Mouse (Mus musculus): ENCODE data around the gene Dcdc2b. TPM values are rescaled to one million over a fixed set of nuclear protein-coding genes. Genes with fewer than 3 reads are reported as not detected.

The Dcdc2b gene
- 2.4 and 3.1 TPM in 2 replicates for polyA plus RNA-seq (2016; fragmentation: Nextera tagmentation; extraction: Ambion mirVana)

GRCm38 (mm10) chr4:129614093-129614492 lies at the start of gene Dcdc2b:
Gene Dcdc2b, minus strand, starts transcription at chr4:129614257.
- Histone ChIP-seq H3K4me2 (replicated peaks) (no peak within 1 kb of the TSS), H3K27me3 (no peaks in the 10 kb centered on the region), H3K9ac (no peak within 1 kb of the TSS), H3K27ac (no peak within 1 kb of the TSS), H3K4me1 (peaks cover 9% of the 10 kb centered on the region), H3K4me3 (no peak within 1 kb of the TSS), H3K36me3 (peaks cover 27% of the 10 kb centered on the region), H3K9me3 (replicated peaks) (no peaks in the 10 kb centered on the region)
- ATAC-seq (ENCODE audit: low FRiP score) = no peak
- 82% methylated on average over 6 of the region's 6 CpGs for WGBS

DNA sequence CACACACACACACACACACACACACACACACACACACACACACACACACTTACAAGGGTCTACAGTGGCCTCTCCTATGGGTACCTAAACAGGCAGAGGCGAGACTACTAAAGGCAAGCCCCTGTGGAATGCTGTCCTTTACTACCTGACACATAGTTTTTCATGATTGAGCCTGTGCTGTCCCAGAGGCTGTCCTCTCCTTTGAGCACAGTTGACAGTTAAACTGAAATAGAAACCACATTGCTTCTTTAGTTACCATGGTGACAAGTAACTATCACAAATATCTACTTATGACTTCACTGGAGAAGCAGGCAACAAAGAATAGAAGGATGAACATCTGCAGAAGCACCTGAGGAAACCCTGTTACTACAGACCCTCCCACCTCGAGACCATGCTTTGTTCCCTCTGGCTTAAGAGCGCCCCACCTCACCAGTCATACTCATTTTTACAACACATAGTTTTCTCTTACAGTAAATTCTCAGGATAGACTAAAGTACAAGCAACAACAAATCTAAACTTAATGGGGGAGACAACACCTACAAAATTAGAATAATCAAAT lies 48.3 kb upstream of the Dcdc2b start:
- H3K4me2 ChIP-seq (replicated peaks) = no peak overlapping the region
- no peaks in the 10 kb centered on the region for H3K4me1 ChIP-seq
- H3K27me3 ChIP-seq = no peaks in the 10 kb centered on the region
- H3K4me3 ChIP-seq = no peak overlapping the region
- no peak overlapping the region for H3K9ac ChIP-seq
- ATAC-seq (ENCODE audit: low FRiP score) = no peak
- no peak overlapping the region for H3K27ac ChIP-seq
- no peaks in the 10 kb centered on the region for H3K9me3 ChIP-seq (replicated peaks)
- H3K36me3 ChIP-seq = peaks cover 38% of the 10 kb centered on the region
- 98% methylated on average over 3 of the region's 3 CpGs for WGBS

- H3K4me1 ChIP-seq = no peaks in the 10 kb centered on the region
- H3K36me3 ChIP-seq = peaks cover 46% of the 10 kb centered on the region
- H3K27ac ChIP-seq = no peak overlapping the region
- H3K9me3 ChIP-seq (replicated peaks) = no peaks in the 10 kb centered on the region
- H3K4me2 ChIP-seq (replicated peaks) = no peak overlapping the region
- ATAC-seq (ENCODE audit: low FRiP score) = no peak
- WGBS = 93% methylated on average over 3 of the region's 3 CpGs
- no peaks in the 10 kb centered on the region for H3K27me3 ChIP-seq
- no peak overlapping the region for H3K9ac ChIP-seq
- H3K4me3 ChIP-seq = no peak overlapping the region
These were observed 47.5 kb upstream of the Dcdc2b start for GRCm38 (mm10) chr4:129661584-129661983.

GRCm38 (mm10) chr4:129654770-129655169 lies 40.7 kb upstream of the Dcdc2b start:
- peaks cover 84% of the 10 kb centered on the region for H3K36me3 ChIP-seq
- no peak overlapping the region for H3K9ac ChIP-seq
- no peaks in the 10 kb centered on the region for H3K9me3 ChIP-seq (replicated peaks)
- no peaks in the 10 kb centered on the region for H3K4me1 ChIP-seq
- H3K27ac ChIP-seq = no peak overlapping the region
- ATAC-seq (ENCODE audit: low FRiP score) = no peak
- WGBS = 93% methylated on average over 14 of the region's 14 CpGs
- H3K27me3 ChIP-seq = no peaks in the 10 kb centered on the region
- H3K4me3 ChIP-seq = no peak overlapping the region
- no peak overlapping the region for H3K4me2 ChIP-seq (replicated peaks)

- Histone ChIP-seq H3K9me3 (replicated peaks) (no peaks in the 10 kb centered on the region), H3K4me1 (no peaks in the 10 kb centered on the region), H3K4me3 (no peak overlapping the region), H3K27me3 (no peaks in the 10 kb centered on the region), H3K27ac (no peak overlapping the region), H3K4me2 (replicated peaks) (no peak overlapping the region), H3K36me3 (peaks cover 94% of the 10 kb centered on the region), H3K9ac (no peak overlapping the region)
- WGBS = 93% methylated on average over 8 of the region's 8 CpGs
- ATAC-seq (ENCODE audit: low FRiP score) = no peak
These were observed 36.3 kb upstream of the Dcdc2b start for GRCm38 (mm10) chr4:129650359-129650758.

GRCm38 (mm10) chr4:129648656-129649055 lies 34.6 kb upstream of the Dcdc2b start:
- 73% methylated on average over 1 of the region's 1 CpGs for WGBS

GRCm38 (mm10) chr4:129645204-129645603 lies 31.1 kb upstream of the Dcdc2b start:
- Histone ChIP-seq H3K36me3 (peaks cover 59% of the 10 kb centered on the region), H3K27ac (no peak overlapping the region)

More at GRCm38 (mm10) chr4:129648656-129649055, 34.6 kb upstream of the Dcdc2b start:
- no peaks in the 10 kb centered on the region for H3K27me3 ChIP-seq
- H3K9ac ChIP-seq = no peak overlapping the region
- H3K4me3 ChIP-seq = no peak overlapping the region
- H3K27ac ChIP-seq = no peak overlapping the region
- H3K9me3 ChIP-seq (replicated peaks) = no peaks in the 10 kb centered on the region
- no peak for ATAC-seq (ENCODE audit: low FRiP score)
- no peak overlapping the region for H3K4me2 ChIP-seq (replicated peaks)
- H3K4me1 ChIP-seq = no peaks in the 10 kb centered on the region
- peaks cover 89% of the 10 kb centered on the region for H3K36me3 ChIP-seq

GRCm38 (mm10) chr4:129641756-129642155 lies 27.7 kb upstream of the Dcdc2b start:
- Histone ChIP-seq H3K9me3 (replicated peaks) (no peaks in the 10 kb centered on the region), H3K4me3 (no peak overlapping the region), H3K4me1 (peaks cover 25% of the 10 kb centered on the region), H3K27ac (no peak overlapping the region), H3K9ac (no peak overlapping the region), H3K36me3 (peaks cover 52% of the 10 kb centered on the region), H3K27me3 (no peaks in the 10 kb centered on the region), H3K4me2 (replicated peaks) (peak overlapping the region; percentile 89)
- no peak for ATAC-seq (ENCODE audit: low FRiP score)
- 64% methylated on average over 5 of the region's 5 CpGs for WGBS

More at GRCm38 (mm10) chr4:129645204-129645603, 31.1 kb upstream of the Dcdc2b start:
- Histone ChIP-seq H3K4me2 (replicated peaks) (no peak overlapping the region), H3K9me3 (replicated peaks) (no peaks in the 10 kb centered on the region), H3K27me3 (no peaks in the 10 kb centered on the region), H3K4me3 (no peak overlapping the region), H3K4me1 (peaks cover 4% of the 10 kb centered on the region), H3K9ac (no peak overlapping the region)
- ATAC-seq (ENCODE audit: low FRiP score) = no peak
- 91% methylated on average over 6 of the region's 6 CpGs for WGBS

DNA sequence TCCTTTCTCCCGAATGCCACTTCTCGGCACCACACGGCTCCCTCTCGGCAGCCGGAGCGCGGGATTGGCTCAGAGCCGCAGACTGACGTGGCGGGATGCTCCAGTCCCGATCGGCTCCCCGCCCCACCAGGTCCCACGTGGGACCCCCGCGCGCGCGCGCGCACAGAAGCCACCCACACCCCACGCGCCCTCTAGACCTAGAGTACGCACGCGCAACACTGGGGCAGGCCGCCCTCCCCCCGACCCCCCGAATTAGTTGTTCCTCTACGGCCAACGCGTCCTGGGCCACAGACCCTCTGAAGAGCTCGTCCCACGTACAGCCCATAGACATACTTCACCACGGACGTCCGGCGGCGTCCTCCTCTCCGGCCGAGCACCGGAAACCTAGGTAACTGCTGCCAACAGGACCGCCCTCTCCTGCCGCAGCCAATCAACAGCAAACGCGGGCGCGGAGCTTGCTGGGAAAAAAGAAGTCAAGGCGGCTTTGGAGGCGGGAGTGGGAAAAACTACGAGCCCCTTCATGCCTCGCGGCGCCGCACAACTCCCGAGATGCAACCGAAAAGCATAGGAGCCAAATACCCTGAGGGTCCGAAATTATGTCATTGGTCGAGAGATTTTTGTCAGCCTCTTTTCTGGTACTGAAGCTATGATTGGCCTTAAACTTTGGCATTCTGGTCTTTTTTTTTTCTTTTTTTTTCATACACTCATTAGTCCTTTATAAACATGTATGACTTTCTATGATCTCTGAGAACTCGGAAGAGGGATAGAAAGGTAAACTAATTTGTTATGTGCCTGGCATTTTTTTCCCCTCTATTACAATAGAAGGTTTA lies 26.8 kb upstream of the Dcdc2b start, which contains the start of gene Txlna:
Gene Txlna (minus strand): TSS at position 428 of the 830 bp plus-strand sequence.
- Histone ChIP-seq H3K36me3 (peaks cover 52% of the 10 kb centered on the region), H3K9ac (peak within 1 kb of the TSS; percentile 90), H3K4me1 (peaks cover 25% of the 10 kb centered on the region), H3K4me3 (peak within 1 kb of the TSS; percentile 58), H3K27me3 (no peaks in the 10 kb centered on the region), H3K27ac (peak within 1 kb of the TSS; percentile 93), H3K9me3 (replicated peaks) (no peaks in the 10 kb centered on the region), H3K4me2 (replicated peaks) (peak within 1 kb of the TSS; percentile 89)
- ATAC-seq (ENCODE audit: low FRiP score) = peak; percentile 97
- under 1% methylated on average over 59 of the region's 60 CpGs for WGBS

GRCm38 (mm10) chr4:129640101-129640637 lies 26.1 kb upstream of the Dcdc2b start:
- H3K27me3 ChIP-seq = no peaks in the 10 kb centered on the region
- no peak for ATAC-seq (ENCODE audit: low FRiP score)
- no peaks in the 10 kb centered on the region for H3K9me3 ChIP-seq (replicated peaks)
- H3K27ac ChIP-seq = peak overlapping the region; percentile 93
- H3K4me1 ChIP-seq = peaks cover 25% of the 10 kb centered on the region
- peak overlapping the region; percentile 90 for H3K9ac ChIP-seq
- H3K4me2 ChIP-seq (replicated peaks) = peak overlapping the region; percentile 89
- H3K36me3 ChIP-seq = peaks cover 50% of the 10 kb centered on the region
- 8% methylated on average over 17 of the region's 17 CpGs for WGBS
- H3K4me3 ChIP-seq = peak overlapping the region; percentile 58

DNA sequence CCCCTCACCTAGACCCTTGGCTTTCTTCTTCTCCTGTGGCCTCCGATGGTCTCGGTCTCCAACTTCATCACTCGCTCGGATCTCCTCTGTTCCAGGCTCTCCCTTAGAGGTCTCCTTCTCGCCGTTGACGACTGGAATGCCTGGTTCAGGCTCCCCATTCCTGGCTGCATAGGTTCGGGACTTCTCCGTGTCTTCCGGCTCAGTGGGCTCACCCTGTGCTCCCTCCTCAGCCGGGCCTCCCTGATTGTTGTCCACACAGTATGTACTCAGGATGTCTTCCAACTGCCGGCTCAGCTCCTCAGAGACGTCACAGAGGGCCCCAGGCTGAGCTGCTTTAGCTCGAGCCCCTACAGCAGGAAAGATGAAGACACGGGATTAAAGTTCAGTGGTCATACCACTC lies 25.2 kb upstream of the Dcdc2b start:
- Histone ChIP-seq H3K4me1 (peaks cover 25% of the 10 kb centered on the region), H3K27ac (0 out of 2 replicates have a peak overlapping the region, but pooled peaks have one; percentile 7), H3K27me3 (no peaks in the 10 kb centered on the region), H3K4me3 (peak overlapping the region; percentile 58), H3K9me3 (replicated peaks) (no peaks in the 10 kb centered on the region), H3K36me3 (peaks cover 50% of the 10 kb centered on the region), H3K9ac (peak overlapping the region; percentile 90), H3K4me2 (replicated peaks) (peak overlapping the region; percentile 89)
- ATAC-seq (ENCODE audit: low FRiP score) = no peak
- WGBS = 87% methylated on average over 15 of the region's 15 CpGs

DNA sequence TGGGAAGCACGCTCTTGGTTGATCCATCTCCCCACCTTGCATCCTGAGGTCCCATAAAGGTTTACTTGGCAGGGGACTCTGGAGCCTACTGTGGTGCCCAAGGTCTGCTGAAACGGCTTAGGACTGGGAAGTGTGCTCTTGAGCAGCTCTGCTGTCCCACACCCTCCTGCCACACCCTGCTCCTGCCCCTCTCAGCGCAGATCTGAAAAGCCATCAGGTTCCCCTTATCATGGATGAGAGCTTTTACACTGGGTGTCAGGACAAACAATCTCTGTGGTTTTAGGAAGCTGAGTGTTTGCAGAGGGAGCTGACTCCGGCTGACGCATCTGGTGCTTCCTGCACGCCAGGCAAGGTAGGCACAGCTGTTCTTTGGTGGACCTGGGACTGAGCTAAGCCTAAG lies 19.8 kb upstream of the Dcdc2b start:
- Histone ChIP-seq H3K36me3 (peaks cover 96% of the 10 kb centered on the region), H3K27me3 (no peaks in the 10 kb centered on the region), H3K9me3 (replicated peaks) (no peaks in the 10 kb centered on the region), H3K4me2 (replicated peaks) (no peak overlapping the region), H3K9ac (no peak overlapping the region), H3K4me3 (no peak overlapping the region), H3K4me1 (peaks cover 8% of the 10 kb centered on the region), H3K27ac (no peak overlapping the region)
- 96% methylated on average over 6 of the region's 6 CpGs for WGBS
- no peak for ATAC-seq (ENCODE audit: low FRiP score)
